Mouse (Mus musculus): Measurements from ENCODE around the gene Jak1.

Jak1 gene

GRCm38 (mm10) chr4:101239313-101240162 is 25.5 kb downstream of the Jak1 start:
- no peak for DNase-seq (ENCODE audit: low spot score)

DNA sequence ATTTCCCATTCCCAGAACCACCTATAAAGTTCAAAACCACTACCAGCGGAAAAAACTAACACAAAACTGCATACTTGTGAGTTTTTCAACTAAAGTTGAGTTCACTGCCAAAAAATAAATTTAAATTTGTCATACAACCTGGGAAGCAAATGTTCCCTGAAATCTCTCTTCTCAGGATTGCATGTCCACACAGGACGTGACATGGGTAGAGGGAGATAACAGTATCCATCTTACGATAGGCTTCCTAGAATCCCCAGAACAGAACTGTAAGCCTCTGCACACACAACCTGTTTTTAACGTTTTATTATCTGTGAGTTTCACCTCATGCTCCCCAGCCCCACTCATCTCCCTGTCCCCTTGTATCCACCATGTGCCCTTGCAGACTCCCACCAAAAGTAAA is 26.5 kb downstream of the Jak1 start:
- no peak for DNase-seq (ENCODE audit: low spot score)

GRCm38 (mm10) chr4:101236797-101237196 is 28.3 kb downstream of the Jak1 start:
- no peak for DNase-seq (ENCODE audit: low spot score)

- no peak for DNase-seq (ENCODE audit: low spot score)
Measured at GRCm38 (mm10) chr4:101235964-101236363, 29.1 kb downstream of the Jak1 start.

DNA sequence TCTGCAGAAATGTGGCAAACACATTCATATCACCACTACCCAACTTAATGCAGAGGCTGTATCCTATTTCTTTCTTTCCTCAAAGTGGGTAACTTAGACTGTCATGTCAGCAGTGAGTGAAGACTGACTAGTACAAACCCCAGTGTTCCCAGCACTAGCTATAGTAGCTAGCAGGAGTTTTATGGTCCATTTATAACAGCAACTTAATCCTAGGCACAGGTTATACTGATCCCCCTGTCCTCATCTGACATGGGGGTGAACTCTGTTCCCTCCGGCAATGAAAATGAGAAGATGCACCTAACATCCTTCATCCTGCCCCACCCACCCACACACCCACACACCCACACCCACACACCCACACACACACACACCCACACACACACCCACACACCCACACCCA is 30.3 kb downstream of the Jak1 start:
- no peak for DNase-seq (ENCODE audit: low spot score)

DNA sequence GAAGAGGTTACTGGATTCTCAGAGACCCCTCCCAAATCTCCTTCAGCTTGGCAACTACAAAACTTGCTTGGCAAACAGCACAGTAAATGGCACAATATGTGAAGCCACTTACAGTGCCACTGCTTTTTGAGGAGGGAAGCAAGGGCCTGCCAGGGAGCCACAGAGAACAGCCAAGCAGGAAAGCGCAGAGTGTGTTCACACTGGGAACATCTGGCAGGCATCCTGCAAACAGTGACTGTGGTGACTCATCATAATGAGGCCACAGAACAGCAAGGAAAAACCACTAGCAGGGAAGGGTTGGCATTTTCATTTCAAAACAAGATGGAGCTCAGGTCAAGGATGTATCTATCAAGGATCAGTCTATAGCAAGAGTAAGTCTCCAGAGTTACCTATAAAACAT is 30.8 kb downstream of the Jak1 start:
- peak; percentile 63 for DNase-seq (ENCODE audit: low spot score)

GRCm38 (mm10) chr4:101230621-101231020 is 34.5 kb downstream of the Jak1 start:
- DNase-seq (ENCODE audit: low spot score) = no peak

DNA sequence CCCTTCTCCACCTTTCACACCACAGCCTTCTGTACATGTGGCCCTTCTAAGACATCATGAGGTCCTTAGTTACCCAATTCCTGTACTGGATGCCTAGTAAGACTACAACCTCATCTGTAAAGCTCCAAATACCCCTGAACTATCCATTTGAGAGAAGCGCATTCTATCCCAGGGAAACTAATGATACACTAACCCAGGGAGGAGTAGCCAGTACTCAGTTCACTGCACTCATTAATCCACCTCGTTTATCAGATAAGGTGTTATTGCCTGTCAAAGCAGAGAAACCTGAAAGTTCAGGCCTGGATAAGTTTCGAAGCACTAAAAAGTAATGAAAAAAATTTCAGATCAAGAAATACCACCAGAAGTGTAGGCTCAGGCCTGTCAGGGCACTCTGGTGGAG is 37.7 kb downstream of the Jak1 start:
- DNase-seq (ENCODE audit: low spot score) = no peak

DNA sequence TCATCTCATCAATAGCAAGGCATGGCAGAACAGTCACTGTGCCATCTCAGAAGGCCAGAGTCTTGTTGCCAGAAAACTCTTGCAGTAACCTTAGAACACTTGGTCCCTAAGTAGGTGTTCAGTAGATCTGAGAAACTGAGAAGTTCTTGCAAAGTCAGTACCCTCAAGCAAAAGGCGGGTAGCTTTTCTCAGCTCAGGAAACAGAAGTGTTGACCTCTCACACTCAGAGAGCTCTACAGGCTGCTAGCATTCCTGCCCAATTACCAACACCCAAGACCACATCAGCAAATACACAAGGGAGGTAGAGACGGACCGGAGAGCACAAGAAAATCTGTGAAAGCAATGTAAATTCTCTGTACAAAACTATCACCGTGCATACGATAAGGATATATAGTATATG is 39.1 kb downstream of the Jak1 start:
- no peak for DNase-seq (ENCODE audit: low spot score)

DNA sequence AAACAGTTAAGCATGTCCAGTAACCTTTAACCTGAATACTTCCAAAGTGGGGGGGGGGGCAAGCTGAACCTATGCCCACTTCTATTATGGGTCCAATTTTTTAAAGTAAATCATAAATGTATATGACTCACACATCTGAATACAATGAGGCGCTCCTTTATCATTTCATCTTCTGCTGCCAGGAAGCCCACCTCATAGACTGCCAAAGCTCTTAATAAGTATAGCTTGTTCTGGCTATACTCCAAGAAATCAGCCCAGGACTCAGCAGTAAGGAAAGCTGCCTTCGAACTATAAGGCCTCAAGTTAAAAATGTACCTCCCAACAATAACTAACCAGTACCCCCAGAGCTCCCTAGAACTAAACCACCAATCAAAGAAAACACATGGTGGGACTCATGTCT is 44.1 kb downstream of the Jak1 start:
- DNase-seq (ENCODE audit: low spot score) = no peak

- no peak for DNase-seq (ENCODE audit: low spot score)
Measured at GRCm38 (mm10) chr4:101219839-101220238, 45.2 kb downstream of the Jak1 start.

GRCm38 (mm10) chr4:101217026-101217540 is 48.0 kb downstream of the Jak1 start:
- DNase-seq (ENCODE audit: low spot score) = no peak

DNA sequence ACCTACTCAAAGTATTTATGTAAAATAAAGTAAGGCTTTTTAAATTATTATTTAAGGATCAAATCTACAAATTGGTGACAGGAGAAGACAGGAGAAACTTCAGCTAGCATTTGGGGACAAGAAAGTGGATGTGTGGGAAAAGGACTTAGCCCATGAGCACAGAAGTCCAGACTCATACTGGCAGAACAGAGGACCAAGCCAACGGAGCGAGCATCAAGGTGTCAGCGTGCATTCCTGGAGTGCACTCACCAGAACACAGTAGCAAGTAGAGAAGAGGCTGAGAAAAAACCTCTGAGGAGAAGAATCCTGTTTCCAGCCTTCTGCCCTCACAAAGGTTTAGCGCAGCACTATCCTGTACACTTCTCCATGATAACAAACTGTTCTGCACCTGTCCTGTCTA is 48.8 kb downstream of the Jak1 start:
- no peak for DNase-seq (ENCODE audit: low spot score)

- no peak for DNase-seq (ENCODE audit: low spot score)
Measured at GRCm38 (mm10) chr4:101213477-101213876, 51.6 kb downstream of the Jak1 start.

DNA sequence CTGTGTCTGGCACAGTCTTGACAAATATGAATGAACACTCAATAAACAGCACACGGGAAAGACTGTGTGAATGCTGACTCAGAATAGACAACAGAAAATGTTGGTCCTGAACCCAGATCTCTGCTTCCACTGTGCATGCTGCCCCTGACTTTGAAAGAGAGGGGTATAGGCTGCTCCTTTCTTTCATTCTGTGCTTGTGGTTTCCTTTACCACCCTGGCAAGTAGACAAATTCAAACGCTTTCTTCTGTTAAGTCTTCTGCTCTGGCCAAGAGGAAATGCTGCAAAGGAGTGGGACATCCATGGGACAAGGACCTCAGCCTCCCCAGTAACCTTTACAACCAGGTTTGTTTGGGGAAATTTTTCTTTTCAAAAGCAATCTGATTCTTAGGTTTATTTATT is 57.6 kb downstream of the Jak1 start:
- DNase-seq (ENCODE audit: low spot score) = no peak

- no peak for DNase-seq (ENCODE audit: low spot score)
Measured at GRCm38 (mm10) chr4:101203518-101203917, 61.6 kb downstream of the Jak1 start.

- DNase-seq (ENCODE audit: low spot score) = peak; percentile 6
Measured at GRCm38 (mm10) chr4:101202626-101203025, 62.5 kb downstream of the Jak1 start.

GRCm38 (mm10) chr4:101199433-101200081 is 65.5 kb downstream of the Jak1 start:
- DNase-seq (ENCODE audit: low spot score) = no peak

DNA sequence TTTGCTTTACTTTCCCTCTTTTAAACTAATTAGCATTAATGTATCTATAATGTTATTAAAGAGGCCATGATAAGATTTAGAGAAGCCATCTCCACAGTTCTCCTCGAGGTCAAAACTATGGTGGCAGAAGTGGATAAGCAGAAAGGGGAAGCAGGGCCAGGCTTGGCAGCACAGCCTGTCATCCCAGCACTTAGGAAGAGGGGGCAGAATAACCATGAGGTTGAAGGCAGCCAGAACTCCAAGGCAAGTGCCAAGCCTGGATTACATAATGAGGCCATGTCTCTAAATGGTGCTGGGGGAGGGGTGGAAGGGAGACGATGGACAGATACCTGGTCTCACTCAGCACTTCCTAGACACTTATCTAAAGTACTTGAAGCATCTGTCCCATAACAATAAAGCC is 66.7 kb downstream of the Jak1 start:
- DNase-seq (ENCODE audit: low spot score) = peak; percentile 49

- DNase-seq (ENCODE audit: low spot score) = peak; percentile 10
Measured at GRCm38 (mm10) chr4:101197421-101198170, 67.5 kb downstream of the Jak1 start.

- DNase-seq (ENCODE audit: low spot score) = no peak
Measured at GRCm38 (mm10) chr4:101196407-101196806, 68.7 kb downstream of the Jak1 start.

DNA sequence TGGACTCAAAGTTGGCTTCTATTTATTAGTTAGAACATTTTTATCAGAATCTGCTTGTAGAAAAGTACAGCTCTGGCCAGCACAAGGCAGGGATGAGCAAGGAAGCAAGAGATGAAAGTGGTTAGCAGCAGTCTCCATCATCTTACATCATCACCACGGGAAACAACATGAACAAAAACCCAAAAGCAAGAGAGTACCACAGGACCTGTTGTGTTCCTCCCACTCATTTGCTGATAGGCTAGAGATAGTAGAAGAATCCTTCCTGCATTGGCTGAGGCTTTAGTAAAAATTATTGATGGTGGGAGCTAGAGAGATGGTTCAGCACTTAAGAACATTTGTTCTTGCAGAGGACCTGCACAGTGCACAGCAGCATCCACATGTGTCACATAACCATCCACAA is 70.9 kb downstream of the Jak1 start:
- DNase-seq (ENCODE audit: low spot score) = no peak
